In the genomic region with DNA sequence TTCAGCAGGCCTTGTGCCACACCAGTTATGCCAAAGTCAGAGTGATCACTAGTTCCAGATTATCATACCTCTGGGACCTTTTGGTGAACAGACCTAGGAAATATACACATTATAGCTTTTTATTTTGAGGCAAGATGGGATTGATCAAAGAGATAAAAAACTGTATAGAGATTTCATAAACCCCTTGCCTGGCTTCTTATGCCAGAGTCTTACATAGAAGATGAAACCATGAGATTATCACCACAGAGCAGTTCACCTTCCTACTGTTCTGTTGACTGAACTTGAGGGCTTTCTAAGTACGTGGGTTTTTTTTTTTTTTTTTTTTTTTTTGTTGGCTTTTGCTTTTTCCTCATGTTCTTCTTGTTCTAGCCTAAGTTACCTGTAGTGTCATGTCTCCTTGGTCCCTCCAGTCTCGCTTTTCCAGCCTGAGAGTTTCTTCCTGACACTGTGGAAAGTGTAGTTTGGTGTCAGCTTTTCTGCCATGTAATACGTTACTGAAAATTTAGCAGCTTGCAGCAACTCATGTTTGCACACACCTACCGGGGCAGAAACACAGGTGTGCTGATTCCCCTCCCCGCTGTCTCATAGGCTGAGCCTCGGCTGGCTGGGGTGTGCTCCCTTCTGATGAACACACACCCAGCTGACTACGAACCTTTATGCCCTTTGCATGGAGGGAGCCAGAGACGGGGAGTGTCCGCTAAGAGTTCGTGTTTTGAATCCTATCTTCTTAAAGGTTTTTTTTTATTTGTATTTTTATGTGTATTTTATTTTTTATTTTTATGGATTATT, we compare ENCODE assay signal across 14 mouse cellular contexts. TPM values are rescaled to one million over a fixed set of nuclear protein-coding genes. Genes with fewer than 3 reads are reported as not detected.
DNase-seq lines count a peak whose midpoint lies in the region; ATAC-seq and TF ChIP-seq lines count a peak whose summit lies in the region.
"Had no signal": no experiment of that assay in that cellular context is flagged by ENCODE, and none has a peak within 500 bp of the region (broad histone marks: within the 10 kb centered on the region; RNA-seq: fewer than 3 reads in every experiment).

No protein-coding gene starts in this region.

- no peaks in the 10 kb centered on the region for H3K27me3 ChIP-seq in heart, embryonic 12.5 days (replicated peaks)
- H3K27me3 ChIP-seq in liver, embryonic 16.5 days (ENCODE audit: control insufficient read depth, insufficient read depth, low read depth, low read length), result no peaks in the 10 kb centered on the region

- 85% methylated on average over 10 of the region's 10 CpGs for WGBS in heart, embryonic 12.5 days
- 69% methylated on average over 10 of the region's 10 CpGs for WGBS in bone marrow, adult 2 months
- 48% methylated on average over 10 of the region's 10 CpGs for WGBS in liver, embryonic 16.5 days (ENCODE audit: insufficient replicate concordance)

- no peak for DNase-seq in heart, adult 8-10 months (ENCODE audit: low spot score)
- peak; percentile 58 for DNase-seq in thymus, postnatal 25 days
- no peak for DNase-seq in adrenal gland, adult 18-20 months (ENCODE audit: low spot score in 2 of 2)
- DNase-seq in adrenal gland, postnatal 14 days, result no peak
- DNase-seq: adrenal gland, postnatal 36 days; cerebellum, postnatal 25 days; heart, postnatal 10 days; kidney, adult 11 months; kidney, postnatal 14 days had no signal

- no peak for TF ChIP-seq CTCF in bone marrow, adult 2 months (IDR thresholded peaks at IDR 0.05; ENCODE audit: control insufficient read depth, insufficient read depth, low read length)

- peak overlapping the region; percentile 11; the same call in 1 of the 2 replicates for H3K27ac ChIP-seq in heart, embryonic 12.5 days (ENCODE audit: poor library complexity, severe bottlenecking)
- peak overlapping the region; percentile 40 for H3K27ac ChIP-seq in bone marrow, adult 2 months (ENCODE audit: control insufficient read depth, insufficient read depth, low read depth, low read length, poor library complexity)
- peak overlapping the region; percentile 97 for H3K27ac ChIP-seq in liver, embryonic 16.5 days (ENCODE audit: low read length)

- 0 out of 2 replicates have a peak overlapping the region, but pooled peaks have one; percentile 8 for H3K4me2 ChIP-seq in heart, embryonic 12.5 days
- peak overlapping the region; percentile 79 for H3K4me2 ChIP-seq in liver, embryonic 16.5 days (ENCODE audit: low read depth, low read length)

- H3K9ac ChIP-seq in heart, embryonic 12.5 days, result no peak overlapping the region
- peak overlapping the region; percentile 70 for H3K9ac ChIP-seq in liver, embryonic 16.5 days (ENCODE audit: low read depth, low read length)

- H3K36me3 ChIP-seq in heart, embryonic 12.5 days, result peaks cover 13% of the 10 kb centered on the region
- H3K36me3 ChIP-seq in liver, embryonic 16.5 days (ENCODE audit: control insufficient read depth, insufficient read depth), result peaks cover 29% of the 10 kb centered on the region

- ATAC-seq in heart, embryonic 12.5 days (ENCODE audit: insufficient number of reproducible peaks, low FRiP score), result no peak
- ATAC-seq in liver, embryonic 16.5 days (ENCODE audit: low read depth), result no peak
- ATAC-seq: hindbrain, embryonic 16.5 days; midbrain, embryonic 16.5 days had no signal

- H3K4me3 ChIP-seq in heart, embryonic 12.5 days, result no peak overlapping the region
- H3K4me3 ChIP-seq in bone marrow, adult 2 months (replicated peaks; ENCODE audit: control insufficient read depth, low read depth, low read length), result peak overlapping the region; percentile 23
- H3K4me3 ChIP-seq in liver, embryonic 16.5 days (ENCODE audit: low read depth, low read length), result peak overlapping the region; percentile 58

- no peak for TF ChIP-seq POLR2A in bone marrow, adult 2 months (IDR thresholded peaks at IDR 0.05; ENCODE audit: borderline replicate concordance, control insufficient read depth, low read depth, low read length)

- peaks cover 16% of the 10 kb centered on the region for H3K4me1 ChIP-seq in heart, embryonic 12.5 days (replicated peaks)
- H3K4me1 ChIP-seq in bone marrow, adult 2 months (ENCODE audit: control insufficient read depth, insufficient read depth, low read length), result peaks cover 1% of the 10 kb centered on the region; the same call in 1 of the 2 replicates
- H3K4me1 ChIP-seq in liver, embryonic 16.5 days (ENCODE audit: control insufficient read depth, low read depth, low read length), result peaks cover 30% of the 10 kb centered on the region

- H3K9me3 ChIP-seq in heart, embryonic 12.5 days (replicated peaks), result no peaks in the 10 kb centered on the region
- H3K9me3 ChIP-seq in liver, embryonic 16.5 days (replicated peaks; ENCODE audit: control insufficient read depth, low read length), result no peaks in the 10 kb centered on the region

RNA-seq across cellular contexts. Expression of gene Mns1, which starts 4.3 kb away (rescaled TPM):
- polyA plus RNA-seq in heart, embryonic 12.5 days (2016; fragmentation: Nextera tagmentation; extraction: Ambion mirVana), result 19.2 and 19.9 TPM in 2 replicates
- total RNA-seq in heart, adult 8-10 months (2022), result under 1 TPM in 3 of 4 experiments, not detected in 1; 0.12 to 0.22 (median 0.14) TPM
- polyA plus RNA-seq in bone marrow, adult 2 months (2011; ENCODE audit: insufficient read depth, insufficient read length, low replicate concordance, missing spikeins), result 47.2 and 66.3 TPM in 2 replicates
- polyA plus RNA-seq in liver, embryonic 16.5 days (2015; fragmentation: Nextera tagmentation; extraction: Ambion mirVana), result 87.9 and 88.3 TPM in 2 replicates
- 1 to 10 TPM; 1.6 to 2.7 TPM for total RNA-seq in adrenal gland, adult 18-20 months (2021)
- total RNA-seq in adrenal gland, postnatal 14 days (2021), result 3.9 and 6.8 TPM in 2 replicates

RNA-seq across cellular contexts. Expression of gene Tex9, which starts 49.9 kb away (rescaled TPM):
- 18.8 and 19.3 TPM in 2 replicates for polyA plus RNA-seq in heart, embryonic 12.5 days (2016; fragmentation: Nextera tagmentation; extraction: Ambion mirVana)
- total RNA-seq in heart, adult 8-10 months (2022), result 1 to 10 TPM; 2.0 to 2.6 (median 2.4) TPM
- polyA plus RNA-seq in bone marrow, adult 2 months (2011; ENCODE audit: insufficient read depth, insufficient read length, low replicate concordance, missing spikeins), result 9.6 and 20.6 TPM in 2 replicates
- polyA plus RNA-seq in liver, embryonic 16.5 days (2015; fragmentation: Nextera tagmentation; extraction: Ambion mirVana), result 2.4 and 3.2 TPM in 2 replicates
- 1 to 10 TPM; 4.0 to 4.8 TPM for total RNA-seq in adrenal gland, adult 18-20 months (2021)
- 6.7 and 8.6 TPM in 2 replicates for total RNA-seq in adrenal gland, postnatal 14 days (2021)

Comparison
In these comparisons a context has a peak if more than half of its experiments do, and no peak if none do; other contexts are left out.
1. H3K27ac ChIP-seq: peak in every context shown above with its lines; median percentile 97 in liver, embryonic 16.5 days; 40 in bone marrow, adult 2 months; 11 in heart, embryonic 12.5 days.